Mouse (Mus musculus) midbrain, embryonic 11.5 days (tissue): ENCODE results near the gene Rapgef1. TPM values are rescaled to one million over a fixed set of nuclear protein-coding genes. Genes with fewer than 3 reads are reported as not detected.

Source experiments
- ATAC-seq: fragments of 200-750 bp; cut with Nextera tagmentation; 2 replicates; pipeline ENCODE4 v1.8.0; 2017; ENCODE audit warnings: moderate TSS enrichment, moderate library complexity; ENCODE audit not compliant: low FRiP score
- DNase-seq: peaks from one replicate; pipeline ENCODE4 v3.0.0; 2015; ENCODE audit warnings: low spot score; ENCODE audit errors: missing footprints
- H3K27ac ChIP-seq: fragments of 300-500 bp; sonication (generic); 2 replicates; pipeline ENCODE4 v1.5.1; 2014; ENCODE audit warnings: low read depth, low read length
- H3K27me3 ChIP-seq: fragments of 300-500 bp; sonication (generic); 2 replicates; pipeline ENCODE4 v1.6.1; 2014; ENCODE audit warnings: mild to moderate bottlenecking, low read length, moderate library complexity, mixed read lengths; ENCODE audit not compliant: control insufficient read depth, insufficient read depth
- H3K36me3 ChIP-seq: fragments of 300-500 bp; sonication (generic); 2 replicates; pipeline ENCODE4 v1.6.1; 2014; ENCODE audit warnings: mild to moderate bottlenecking, low read length, moderate library complexity, mixed read lengths; ENCODE audit not compliant: control insufficient read depth, insufficient read depth
- H3K4me1 ChIP-seq: fragments of 300-500 bp; sonication (generic); 2 replicates; pipeline ENCODE4 v1.6.1; 2014; ENCODE audit warnings: low read length; ENCODE audit not compliant: control insufficient read depth, insufficient read depth
- H3K4me2 ChIP-seq: fragments of 300-500 bp; sonication (generic); 2 replicates; pipeline ENCODE4 v1.6.1; 2014; ENCODE audit warnings: mild to moderate bottlenecking, moderate library complexity
- H3K4me3 ChIP-seq: fragments of 300-500 bp; sonication (generic); 2 replicates; pipeline ENCODE4 v1.5.1; 2014; ENCODE audit warnings: low read depth, low read length
- H3K9ac ChIP-seq: fragments of 300-500 bp; sonication (generic); 2 replicates; pipeline ENCODE4 v1.6.1; 2014; ENCODE audit warnings: low read length
- H3K9me3 ChIP-seq: fragments of 300-500 bp; sonication (generic); 2 replicates; pipeline ENCODE4 v1.6.1; 2016; ENCODE audit warnings: low read length; ENCODE audit not compliant: control insufficient read depth
- WGBS: fragments of 180-500 bp; shearing (Covaris S2); extraction: QIAGEN DNeasy Blood & Tissue Kit; methylation state at CpG from one replicate; pipeline ENCODE4 v1.1.7; 2014; 5-methylcytosine and 5-hydroxymethylcytosine counted together
- polyA plus RNA-seq: library from polyadenylated mRNA; unstranded; fragments of >200 nt; fragmentation: Nextera tagmentation; extraction: Ambion mirVana; gene quantifications from 2 replicates; pipeline ENCODE4 v1.2.1, GENCODE M21; 2014

The Rapgef1 gene
- polyA plus RNA-seq, 1 experiment from 2014 or later: 15.6 TPM

DNA sequence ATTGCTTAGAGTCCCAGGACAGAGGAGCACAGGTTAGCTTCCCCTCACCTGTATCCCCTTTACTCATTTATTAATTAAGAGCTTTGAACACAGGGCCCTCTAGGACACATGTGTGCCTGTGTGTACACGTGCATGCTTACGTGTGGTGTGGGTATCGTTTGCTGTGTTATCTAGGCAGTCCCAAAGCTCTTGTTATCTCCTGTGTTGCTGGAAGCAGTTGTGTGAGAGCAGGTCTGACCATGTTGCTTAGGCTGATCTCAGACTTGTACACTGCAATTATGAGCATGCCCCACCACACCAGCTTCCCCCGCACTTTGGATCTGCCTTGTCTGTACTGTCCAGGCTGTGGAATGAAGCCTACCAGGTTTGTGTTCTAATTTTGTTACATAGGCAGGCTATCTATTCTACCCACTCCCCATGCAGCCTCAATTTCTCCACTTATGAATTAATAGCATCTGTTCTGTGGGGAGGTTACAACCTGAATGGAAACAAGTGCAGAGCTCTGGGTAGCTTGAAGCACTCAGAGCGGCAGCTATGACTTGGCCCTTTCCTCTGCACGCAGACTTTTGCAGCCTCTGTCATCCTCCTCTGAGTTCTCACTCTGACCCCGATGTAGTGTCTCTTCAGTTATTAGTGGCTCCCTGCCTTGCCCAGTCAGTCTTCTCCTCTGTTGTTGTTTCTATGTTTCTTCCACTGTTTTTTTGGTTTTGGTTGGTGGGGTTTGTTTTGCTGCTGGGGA, 63.9 kb downstream of the Rapgef1 start:
- Histone ChIP-seq H3K36me3 (no peaks in the 10 kb centered on the region; the same call in 1 of the 2 replicates), H3K27ac (no peak overlapping the region), H3K9me3 (no peaks in the 10 kb centered on the region), H3K27me3 (no peaks in the 10 kb centered on the region), H3K4me2 (no peak overlapping the region), H3K9ac (no peak overlapping the region), H3K4me1 (no peaks in the 10 kb centered on the region), H3K4me3 (no peak overlapping the region)
- ATAC-seq: no peak
- DNase-seq: peak; percentile 23
- WGBS: 93% methylated on average over 7 of the region's 7 CpGs

DNA sequence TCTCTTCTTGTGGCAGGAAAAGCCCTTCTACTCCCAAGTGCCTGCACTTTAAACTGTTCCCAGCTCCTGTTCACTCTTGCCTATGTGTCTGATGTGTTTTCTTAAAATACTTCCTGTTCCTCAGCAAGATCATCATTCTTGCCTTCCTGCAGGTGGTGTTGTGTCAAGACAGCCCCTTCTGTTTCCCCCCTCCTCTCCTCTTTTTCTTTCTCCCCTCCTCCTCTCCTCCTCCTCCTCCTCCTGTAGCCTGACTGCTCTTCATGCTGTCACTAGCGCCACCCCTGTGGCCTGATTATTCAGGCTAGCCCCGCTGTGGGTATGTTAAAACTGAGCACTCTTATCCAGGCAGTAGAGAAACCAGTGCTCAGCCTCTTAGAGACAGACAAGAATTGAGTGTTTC, 65.0 kb downstream of the Rapgef1 start:
- 42% methylated on average over 2 of the region's 2 CpGs for WGBS
- Histone ChIP-seq H3K9me3 (no peaks in the 10 kb centered on the region), H3K9ac (no peak overlapping the region), H3K4me2 (no peak overlapping the region), H3K27ac (no peak overlapping the region), H3K4me3 (no peak overlapping the region), H3K36me3 (peaks cover 2% of the 10 kb centered on the region), H3K4me1 (no peaks in the 10 kb centered on the region), H3K27me3 (no peaks in the 10 kb centered on the region)
- peak; percentile 61 for DNase-seq
- no peak for ATAC-seq

GRCm38 (mm10) chr2:29689014-29689413, 69.5 kb downstream of the Rapgef1 start:
- 95% methylated on average over 7 of the region's 7 CpGs for WGBS
- no peak overlapping the region for H3K9ac ChIP-seq
- H3K9me3 ChIP-seq: no peaks in the 10 kb centered on the region
- H3K36me3 ChIP-seq: peaks cover 8% of the 10 kb centered on the region
- no peaks in the 10 kb centered on the region for H3K4me1 ChIP-seq
- H3K27ac ChIP-seq: no peak overlapping the region
- no peak for DNase-seq
- ATAC-seq: no peak
- no peak overlapping the region for H3K4me2 ChIP-seq
- H3K4me3 ChIP-seq: no peak overlapping the region
- H3K27me3 ChIP-seq: no peaks in the 10 kb centered on the region

DNA sequence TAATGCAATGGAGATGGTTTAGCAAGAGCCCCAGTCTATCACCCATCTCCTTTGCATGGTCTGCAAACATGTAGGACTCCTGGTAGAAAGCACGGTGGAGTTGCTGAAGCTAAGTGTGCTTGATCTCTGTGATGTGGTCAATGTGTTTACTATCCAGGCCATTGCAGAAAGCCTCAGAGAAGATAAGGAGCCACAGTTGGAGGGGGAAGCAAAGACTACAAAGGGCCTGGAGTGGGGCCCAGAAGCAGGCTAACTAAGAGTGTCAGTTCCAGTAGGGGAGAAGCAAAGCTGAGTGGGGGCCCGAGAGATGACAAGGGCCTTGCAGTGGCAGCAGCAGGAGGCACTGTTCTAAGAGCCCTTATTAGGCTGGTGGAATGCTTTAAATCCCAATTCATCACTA, 70.0 kb downstream of the Rapgef1 start:
- no peak for ATAC-seq
- 85% methylated on average over 2 of the region's 2 CpGs for whole genome bisulfite sequencing
- no peak overlapping the region for H3K4me3 ChIP-seq
- no peak overlapping the region for H3K4me2 ChIP-seq
- H3K9me3 ChIP-seq: no peaks in the 10 kb centered on the region
- peaks cover 8% of the 10 kb centered on the region for H3K36me3 ChIP-seq
- H3K9ac ChIP-seq: no peak overlapping the region
- H3K27me3 ChIP-seq: no peaks in the 10 kb centered on the region
- no peaks in the 10 kb centered on the region for H3K4me1 ChIP-seq
- DNase-seq: peak; percentile 65
- H3K27ac ChIP-seq: no peak overlapping the region

- Histone ChIP-seq H3K27me3 (no peaks in the 10 kb centered on the region), H3K4me3 (no peak overlapping the region), H3K36me3 (peaks cover 8% of the 10 kb centered on the region), H3K9me3 (no peaks in the 10 kb centered on the region), H3K4me2 (no peak overlapping the region), H3K27ac (no peak overlapping the region), H3K4me1 (no peaks in the 10 kb centered on the region), H3K9ac (no peak overlapping the region)
- WGBS: 89% methylated on average over 5 of the region's 5 CpGs
- ATAC-seq: no peak
- DNase-seq: peak; percentile 21
Measured at GRCm38 (mm10) chr2:29691068-29691467, 71.5 kb downstream of the Rapgef1 start.

- ATAC-seq: no peak
- no peak overlapping the region for H3K4me3 ChIP-seq
- 85% methylated on average over 6 of the region's 6 CpGs for WGBS
- H3K4me2 ChIP-seq: no peak overlapping the region
- DNase-seq: peak; percentile 59
- no peak overlapping the region for H3K27ac ChIP-seq
- no peaks in the 10 kb centered on the region for H3K27me3 ChIP-seq
- H3K4me1 ChIP-seq: no peaks in the 10 kb centered on the region
- peaks cover 8% of the 10 kb centered on the region for H3K36me3 ChIP-seq
- H3K9me3 ChIP-seq: no peaks in the 10 kb centered on the region
- no peak overlapping the region for H3K9ac ChIP-seq
Measured at GRCm38 (mm10) chr2:29691507-29691906, 72.0 kb downstream of the Rapgef1 start.

DNA sequence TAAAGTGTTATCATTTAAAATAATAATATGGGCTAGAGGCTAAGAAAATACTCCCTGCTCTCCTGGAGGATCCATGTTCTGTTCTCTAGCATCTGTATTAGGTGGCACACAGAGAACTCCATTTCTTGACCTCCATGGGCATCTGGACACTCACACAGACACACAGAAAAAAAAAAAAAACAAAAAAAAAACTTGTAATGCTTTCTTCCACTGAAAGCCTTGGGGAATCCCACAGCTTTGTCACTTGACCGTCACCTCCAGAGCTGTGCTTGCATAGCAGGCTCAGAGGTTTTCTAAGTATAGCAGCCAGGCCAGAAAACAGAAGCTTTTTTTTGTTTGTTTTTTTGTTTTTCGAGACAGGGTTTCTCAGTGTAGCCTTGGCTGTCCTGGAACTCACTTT, 72.7 kb downstream of the Rapgef1 start:
- peaks cover 8% of the 10 kb centered on the region for H3K36me3 ChIP-seq
- H3K4me3 ChIP-seq: no peak overlapping the region
- H3K9ac ChIP-seq: no peak overlapping the region
- H3K9me3 ChIP-seq: no peaks in the 10 kb centered on the region
- WGBS: 97% methylated on average over 2 of the region's 2 CpGs
- no peak overlapping the region for H3K4me2 ChIP-seq
- H3K27ac ChIP-seq: no peak overlapping the region
- no peak for DNase-seq
- no peaks in the 10 kb centered on the region for H3K4me1 ChIP-seq
- no peaks in the 10 kb centered on the region for H3K27me3 ChIP-seq
- no peak for ATAC-seq

DNA sequence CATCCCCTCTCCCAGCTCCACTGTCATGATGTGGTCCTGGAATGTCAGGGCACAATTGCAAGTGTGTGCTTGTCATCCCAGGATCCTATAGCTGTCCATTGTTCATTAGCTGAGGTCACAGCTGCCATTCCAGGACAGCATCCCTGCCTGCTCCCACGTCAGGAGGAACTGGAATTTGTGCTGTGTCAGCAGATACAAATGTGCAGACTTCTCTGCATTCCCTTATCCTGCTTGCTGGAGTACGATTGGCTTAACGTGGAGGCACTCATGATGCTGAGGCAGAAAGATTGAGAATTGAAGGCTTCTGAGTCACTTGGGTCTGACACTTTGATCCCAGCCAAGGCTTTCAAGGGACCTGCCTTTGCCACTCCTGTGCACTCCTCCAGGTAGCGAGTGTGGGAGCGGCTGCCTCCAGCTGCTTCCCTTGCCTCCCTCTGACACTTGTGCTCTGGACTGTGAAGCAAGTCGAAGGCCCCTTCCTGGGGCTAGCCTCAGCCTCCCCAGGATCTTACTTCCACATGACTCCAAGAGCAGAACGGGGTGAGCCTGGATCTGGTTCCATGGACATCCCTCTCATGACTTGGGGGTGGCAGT, 76.8 kb downstream of the Rapgef1 start:
- Histone ChIP-seq H3K9ac (no peak overlapping the region), H3K36me3 (peaks cover 10% of the 10 kb centered on the region), H3K27me3 (no peaks in the 10 kb centered on the region), H3K27ac (no peak overlapping the region), H3K4me1 (no peaks in the 10 kb centered on the region), H3K9me3 (no peaks in the 10 kb centered on the region), H3K4me3 (no peak overlapping the region), H3K4me2 (no peak overlapping the region)
- DNase-seq: peak; percentile 47
- no peak for ATAC-seq
- 84% methylated on average over 7 of the region's 7 CpGs for WGBS

DNA sequence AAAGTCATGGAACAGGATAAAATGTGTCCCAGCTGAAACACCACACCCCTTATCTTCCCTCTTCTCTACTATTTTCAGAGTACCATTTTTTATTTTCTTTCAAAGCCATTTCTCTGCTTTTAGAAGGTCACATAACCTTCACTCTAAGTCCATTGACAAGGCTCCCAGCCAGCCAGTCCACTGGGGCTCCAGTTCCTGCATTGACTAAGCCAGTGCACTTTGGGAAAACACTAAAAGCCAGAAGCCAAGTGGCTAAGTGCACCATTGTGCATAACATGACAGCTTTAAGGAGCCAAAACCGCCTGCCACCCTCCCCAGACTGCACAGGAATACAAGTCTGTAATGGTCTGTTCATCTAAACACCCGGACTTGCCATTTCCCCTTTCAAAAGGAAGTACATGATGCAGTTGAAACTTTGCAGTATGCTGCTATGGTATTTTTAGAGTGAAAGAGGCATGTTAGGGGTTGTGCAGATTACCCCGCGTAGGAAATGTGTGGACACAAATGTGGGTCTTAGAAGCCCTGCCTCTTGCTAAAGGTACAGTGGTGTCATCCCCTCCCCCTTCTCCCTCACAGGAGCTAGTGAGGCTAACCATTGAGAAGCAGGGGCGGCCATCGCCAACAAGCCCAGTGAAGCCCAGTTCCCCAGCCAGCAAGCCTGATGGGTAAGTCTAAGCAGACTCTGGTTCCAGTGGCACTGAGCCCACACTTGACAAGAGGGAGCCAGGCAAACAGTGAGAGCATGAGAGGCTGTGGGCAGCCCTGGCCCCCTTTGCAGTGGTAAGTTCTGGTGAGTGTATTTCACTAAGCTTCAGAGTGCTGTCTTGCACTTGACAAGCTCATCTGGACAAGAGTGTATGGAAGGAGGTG, 79.1 kb downstream of the Rapgef1 start:
- H3K4me1 ChIP-seq: no peaks in the 10 kb centered on the region
- ATAC-seq: no peak
- WGBS: 88% methylated on average over 6 of the region's 6 CpGs

More for the DNA sequence above, 79.1 kb downstream of the Rapgef1 start:
- H3K4me2 ChIP-seq: no peak overlapping the region
- DNase-seq: no peak
- H3K9ac ChIP-seq: no peak overlapping the region
- no peak overlapping the region for H3K27ac ChIP-seq
- no peak overlapping the region for H3K4me3 ChIP-seq
- H3K9me3 ChIP-seq: no peaks in the 10 kb centered on the region
- H3K27me3 ChIP-seq: no peaks in the 10 kb centered on the region
- H3K36me3 ChIP-seq: peaks cover 26% of the 10 kb centered on the region
